Mouse (Mus musculus) kidney, adult 9 months (tissue): ENCODE measurements at regions not wholly inside any gene's neighbourhood (a gene's known extent, or its start where the extent isn't known, plus 50 kb on each side); places are given as distances from the start of the nearest gene placed in this dataset.
"Not testable (repeated sequence)": the region's sequence is repeated elsewhere in the genome, so short reads cannot be mapped to it uniquely, and the experiment has no call there.

Experiments
- DNase-seq: peaks from one replicate; pipeline ENCODE4 v3.0.0; 2022

DNA sequence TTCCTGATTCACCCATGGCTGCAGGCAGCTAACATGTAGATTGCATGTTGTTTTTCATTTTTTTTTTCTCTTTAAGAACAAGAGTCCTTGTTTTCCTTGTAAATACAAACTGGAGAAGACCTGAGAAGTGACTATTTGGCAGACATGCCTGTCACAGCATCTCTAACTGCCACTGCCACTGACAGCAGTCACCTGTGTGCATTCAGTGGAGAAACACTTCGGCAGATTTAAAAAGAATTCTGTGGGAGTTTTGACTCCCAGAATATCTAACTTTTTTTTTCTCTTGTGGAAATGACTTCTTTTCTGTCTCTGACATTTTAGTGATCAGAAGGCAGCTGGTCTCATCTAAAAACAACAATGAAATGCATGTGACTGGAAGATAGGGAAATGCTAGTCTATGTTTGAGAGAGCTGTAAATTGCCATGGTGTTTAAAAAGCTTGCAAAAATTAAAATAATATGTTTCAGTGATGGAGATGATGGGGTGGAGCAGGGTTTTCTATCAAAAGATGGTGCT is 526.0 kb upstream of the Agtr1b start:
- DNase-seq = no peak

- DNase-seq = no peak
These were observed 497.3 kb upstream of the Agtr1b start for GRCm38 (mm10) chr3:20864241-20864640.

DNA sequence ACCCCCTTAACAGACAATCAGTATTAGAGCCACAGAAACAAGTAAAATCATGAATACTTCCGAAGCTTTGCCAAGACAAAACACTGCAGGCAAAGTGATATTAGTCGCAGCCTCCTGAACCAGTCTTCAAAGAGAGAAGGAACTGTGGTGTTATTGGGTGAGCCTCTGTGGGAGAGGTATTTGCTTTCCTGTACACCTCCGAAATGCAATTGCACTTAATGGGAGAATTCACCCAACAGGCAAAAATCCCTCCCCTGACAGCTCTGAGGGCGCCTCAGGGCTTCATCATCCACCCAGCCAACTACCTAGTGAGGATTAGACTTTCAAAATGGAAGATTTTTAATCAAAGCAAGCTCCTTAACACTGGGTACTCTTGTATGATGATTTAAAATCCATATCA is 464.1 kb upstream of the Agtr1b start:
- DNase-seq = no peak

- no peak for DNase-seq
These were observed 462.4 kb upstream of the Agtr1b start for GRCm38 (mm10) chr3:20829391-20829790.

DNA sequence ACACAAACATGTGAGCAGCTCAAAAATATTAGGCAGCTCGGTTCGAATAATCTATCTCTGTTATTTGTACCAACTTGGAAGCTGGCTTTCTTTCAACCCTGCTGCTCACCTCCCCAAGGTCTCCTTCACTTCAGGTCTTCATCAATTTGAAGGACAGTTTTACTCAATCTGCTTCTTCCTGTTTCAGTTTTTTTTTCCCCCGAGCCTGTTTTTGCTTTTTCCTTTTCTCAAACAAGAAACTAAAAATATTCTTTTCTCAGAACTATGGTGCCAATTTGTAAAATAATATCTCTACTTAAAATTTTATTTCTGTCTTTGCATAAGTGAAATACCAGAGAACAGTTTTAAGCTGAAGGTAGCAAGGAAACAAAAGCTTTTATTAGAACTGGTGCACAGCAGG is 461.8 kb upstream of the Agtr1b start:
- no peak for DNase-seq

DNA sequence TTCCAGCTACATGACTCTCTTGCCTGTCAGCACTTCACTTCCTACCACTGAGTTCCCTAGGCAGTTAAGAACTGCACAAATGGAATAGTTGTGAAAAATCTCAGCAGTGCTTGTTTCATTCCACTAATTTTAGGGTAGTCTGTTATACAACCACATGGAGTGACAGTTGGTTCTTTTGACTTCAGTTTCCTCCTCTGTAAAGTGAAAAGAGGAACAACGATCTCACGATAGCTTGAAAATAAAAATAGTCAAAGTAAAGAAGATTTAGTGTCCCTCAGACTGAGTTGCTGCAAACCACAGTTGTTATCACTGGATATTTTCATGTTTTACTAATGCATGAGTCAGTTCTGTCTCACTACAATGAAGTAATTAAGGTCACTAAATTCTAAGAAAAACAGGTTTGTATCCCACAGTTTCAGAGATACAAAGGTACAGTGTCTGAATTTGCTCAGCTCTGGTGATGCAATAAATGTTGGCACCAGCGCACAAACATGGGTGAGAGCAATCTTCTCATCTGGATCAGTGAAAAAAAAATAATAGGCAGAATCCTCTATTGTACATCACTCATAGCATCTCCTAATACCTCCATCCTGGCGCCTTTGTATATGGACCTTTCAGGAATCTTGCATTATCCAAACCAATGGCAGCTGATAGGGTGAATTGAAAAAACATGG is 458.8 kb upstream of the Agtr1b start:
- DNase-seq = no peak

GRCm38 (mm10) chr3:20822226-20822625 is 455.2 kb upstream of the Agtr1b start:
- no peak for DNase-seq

- no peak for DNase-seq
These were observed 454.7 kb upstream of the Agtr1b start for GRCm38 (mm10) chr3:20821712-20822111.

GRCm38 (mm10) chr3:20820047-20820446 is 453.1 kb upstream of the Agtr1b start:
- no peak for DNase-seq

DNA sequence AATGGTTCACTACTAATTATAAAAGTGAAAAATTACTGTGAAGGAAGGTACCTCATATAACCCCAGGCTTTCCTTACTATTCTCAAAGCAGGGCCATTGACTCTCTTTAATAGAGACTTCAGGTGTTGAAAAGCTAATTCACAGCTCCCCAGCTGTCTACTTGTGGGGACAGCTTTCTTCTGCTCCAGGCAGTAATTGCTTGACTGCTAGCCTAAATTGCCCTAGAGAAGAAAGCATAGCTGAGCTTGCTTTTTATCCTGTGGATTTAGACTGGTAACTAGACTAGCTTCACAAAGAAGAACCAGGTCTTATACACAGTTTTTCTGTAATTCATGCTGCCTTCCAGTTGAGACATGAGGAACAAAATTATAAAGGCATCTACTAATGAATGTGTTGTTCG is 452.6 kb upstream of the Agtr1b start:
- DNase-seq = no peak

DNA sequence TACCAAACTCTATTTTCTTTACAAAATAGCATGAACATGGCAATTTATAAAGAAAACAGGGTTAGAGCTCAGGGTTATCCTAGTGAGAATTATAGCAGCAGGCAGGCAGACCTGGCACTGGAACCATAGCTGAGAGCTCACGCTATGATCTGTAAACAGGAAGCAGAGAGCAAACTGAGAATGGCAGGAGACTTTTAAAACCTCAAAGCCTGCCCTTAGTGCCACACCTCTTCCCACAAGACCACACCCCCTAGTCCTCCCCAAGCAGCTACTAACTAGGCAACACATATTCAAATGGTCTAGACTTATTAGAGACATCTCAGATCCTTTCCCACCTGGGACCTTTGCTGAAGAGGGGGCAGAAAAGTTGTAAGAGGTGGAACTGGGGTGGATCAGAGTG is 449.6 kb upstream of the Agtr1b start:
- DNase-seq = no peak

DNA sequence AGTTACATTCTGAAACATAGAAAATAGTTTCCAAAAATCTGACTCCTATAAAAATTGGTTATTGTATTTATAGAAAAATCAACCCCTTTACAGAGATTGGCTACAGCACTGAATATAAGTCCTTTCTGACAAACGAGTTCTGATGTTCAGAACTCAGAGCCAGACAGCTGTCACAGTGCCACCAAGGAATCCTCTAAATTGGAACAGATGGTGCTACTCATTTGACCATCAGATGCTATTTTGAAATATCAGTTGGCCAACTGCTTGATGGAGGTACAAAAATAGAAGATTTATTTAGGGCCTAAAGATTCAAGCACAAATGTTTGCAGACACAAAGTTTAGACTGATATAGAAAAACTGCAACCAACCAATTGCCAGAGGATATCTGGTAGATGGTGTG is 427.3 kb upstream of the Agtr1b start:
- no peak for DNase-seq

DNA sequence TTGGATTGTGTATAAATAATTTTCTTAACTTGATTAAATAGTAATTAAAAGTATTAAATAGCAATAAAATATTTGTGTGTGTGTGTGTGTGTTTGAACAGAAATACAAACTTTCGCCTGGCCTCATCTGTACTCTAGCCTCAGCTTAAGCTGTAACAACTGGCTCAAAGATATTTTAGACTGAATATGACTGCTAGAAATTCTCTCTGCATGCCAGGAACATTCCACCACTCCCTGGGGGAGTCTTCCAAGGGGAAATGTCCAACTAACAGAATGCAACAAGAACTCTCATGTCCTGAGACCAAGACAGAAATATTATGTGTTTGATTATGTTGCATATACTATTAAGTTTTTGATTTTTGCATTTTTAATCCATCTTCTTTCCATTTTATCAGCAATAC is 425.5 kb upstream of the Agtr1b start:
- DNase-seq = peak; percentile 3

- DNase-seq = no peak
These were observed 410.9 kb upstream of the Agtr1b start for GRCm38 (mm10) chr3:20777883-20778282.

- no peak for DNase-seq
These were observed 410.0 kb upstream of the Agtr1b start for GRCm38 (mm10) chr3:20776964-20777304.

DNA sequence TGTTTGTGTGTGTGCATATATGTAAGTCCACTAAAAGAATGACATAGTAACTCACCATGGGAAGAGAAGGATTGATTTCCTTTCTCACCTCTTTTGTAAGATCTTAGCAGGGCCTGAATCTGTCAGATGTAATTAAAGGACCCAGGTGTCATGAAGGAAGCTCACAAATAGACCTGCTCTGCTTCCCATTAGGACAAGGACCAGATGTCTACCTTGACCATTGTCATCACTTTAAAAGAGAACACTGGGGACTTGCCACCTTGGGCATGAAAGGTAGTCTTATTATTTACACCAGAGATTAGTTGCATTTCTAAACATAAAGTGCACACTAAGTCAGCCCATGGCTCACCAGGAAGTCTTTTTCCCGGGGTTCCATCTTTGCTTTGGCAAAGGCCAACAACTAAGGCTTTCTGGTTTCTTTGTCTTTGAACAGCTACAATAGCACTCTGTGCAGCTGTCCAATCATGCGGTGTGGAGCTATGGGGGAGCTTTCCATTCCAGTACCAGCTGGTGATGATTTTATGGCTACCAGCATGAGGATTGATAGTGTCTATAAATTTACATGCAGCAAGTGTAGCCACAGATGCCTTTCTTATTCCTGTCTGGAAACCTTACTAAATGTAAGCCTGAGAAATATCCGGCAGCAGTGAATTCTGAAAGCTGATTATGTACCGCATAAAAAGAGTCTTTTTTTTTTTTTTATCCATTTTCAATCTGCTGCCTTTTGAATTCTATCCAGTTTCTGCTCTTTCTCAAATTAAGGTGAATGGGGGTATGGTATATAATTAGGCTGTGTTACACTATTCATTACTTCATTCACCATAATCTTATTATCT is 409.4 kb upstream of the Agtr1b start:
- DNase-seq = no peak

DNA sequence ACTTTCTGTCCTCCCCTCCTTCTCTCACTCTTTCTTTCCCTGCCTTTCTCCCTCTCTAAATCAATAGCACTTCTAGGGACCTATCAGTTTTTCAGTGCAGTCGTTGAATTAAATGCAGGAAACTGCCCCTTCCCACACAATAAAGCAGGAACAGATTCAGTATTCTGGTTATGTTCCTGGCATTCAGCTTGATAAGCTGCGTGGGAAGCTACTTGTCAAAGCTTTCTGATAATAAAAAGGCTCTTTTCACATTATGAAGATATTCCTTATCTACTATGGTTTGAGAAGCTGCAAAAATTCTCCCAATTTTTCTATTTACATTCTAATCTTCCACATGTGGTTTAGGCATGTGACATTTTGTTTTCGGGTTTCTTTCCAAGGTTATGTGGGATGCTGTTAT is 367.3 kb upstream of the Agtr1b start:
- no peak for DNase-seq

GRCm38 (mm10) chr3:20732005-20732404 is 365.0 kb upstream of the Agtr1b start:
- DNase-seq = no peak

- DNase-seq = peak; percentile 25
These were observed 363.5 kb upstream of the Agtr1b start for GRCm38 (mm10) chr3:20730481-20730880.

GRCm38 (mm10) chr3:20729776-20730175 is 362.8 kb upstream of the Agtr1b start:
- DNase-seq = not testable (repeated sequence)

- no peak for DNase-seq
These were observed 347.7 kb upstream of the Agtr1b start for GRCm38 (mm10) chr3:20714671-20715070.

- no peak for DNase-seq
These were observed 342.7 kb upstream of the Agtr1b start for GRCm38 (mm10) chr3:20709661-20710060.

- no peak for DNase-seq
These were observed 328.4 kb upstream of the Agtr1b start for GRCm38 (mm10) chr3:20695322-20695859.

GRCm38 (mm10) chr3:20680944-20681494 is 314.0 kb upstream of the Agtr1b start:
- no peak for DNase-seq
